Mouse (Mus musculus) gastrocnemius, adult 18-20 months (tissue): ENCODE data around the gene 2310022B05Rik. TPM values are rescaled to one million over a fixed set of nuclear protein-coding genes. Genes with fewer than 3 reads are reported as not detected.

Source experiments
- DNase-seq: peaks from one replicate; pipeline ENCODE4 v3.0.0; 2021; ENCODE audit warnings: low spot score
- total RNA-seq, 2 experiments: library from RNA; stranded (reverse); gene quantifications; 2 replicates each; pipeline ENCODE4 v1.2.3; 2021

The 2310022B05Rik gene
- total RNA-seq, 2 experiments from 2014 or later: 10.0 to 15.7 TPM

- DNase-seq: no peak
These were observed 54.8 kb downstream of the 2310022B05Rik start for GRCm38 (mm10) chr8:124608239-124608971.

GRCm38 (mm10) chr8:124604066-124604465 lies 59.1 kb downstream of the 2310022B05Rik start:
- DNase-seq: no peak

- DNase-seq: peak; percentile 34
These were observed 73.8 kb downstream of the 2310022B05Rik start for GRCm38 (mm10) chr8:124589393-124589792.

GRCm38 (mm10) chr8:124586556-124586955 lies 76.6 kb downstream of the 2310022B05Rik start:
- no peak for DNase-seq

Other genes starting within 250 kb of the 2310022B05Rik start
- gene Pgbd5, start 223.7 kb downstream of the 2310022B05Rik start, total RNA-seq: under 1 TPM; 0.07 to 0.40 TPM
- gene Cog2, start 142.6 kb downstream of the 2310022B05Rik start, total RNA-seq: 10 to 100 TPM; 18.2 to 20.3 TPM
- 10 to 100 TPM; 12.5 to 14.3 TPM for gene Agt, start 93.7 kb downstream of the 2310022B05Rik start, total RNA-seq
- not detected for gene Capn9, start 87.3 kb downstream of the 2310022B05Rik start, total RNA-seq
- gene Ttc13, start 58.6 kb upstream of the 2310022B05Rik start, total RNA-seq: 10 to 100 TPM; 17.1 to 20.6 TPM
- gene Arv1, start 58.8 kb upstream of the 2310022B05Rik start, total RNA-seq: 1 to 10 TPM; 2.6 to 3.1 TPM
- gene Fam89a, start 88.5 kb upstream of the 2310022B05Rik start, total RNA-seq: 1 to 10 TPM in 1 of 2 experiments, under 1 TPM in 1; 0.62 to 1.5 TPM
- gene Trim67, start 129.7 kb upstream of the 2310022B05Rik start, total RNA-seq: under 1 TPM; 0.05 to 0.21 TPM
- 100 to 1,000 TPM; 138 to 151 TPM for gene Gnpat, start 199.7 kb upstream of the 2310022B05Rik start, total RNA-seq
- 10 to 100 TPM; 32.1 to 33.6 TPM for gene 2810004N23Rik, start 199.8 kb upstream of the 2310022B05Rik start, total RNA-seq
- 1 to 10 TPM; 6.9 to 7.4 TPM for gene Exoc8, start 234.3 kb upstream of the 2310022B05Rik start, total RNA-seq
- 1 to 10 TPM; 5.5 to 5.9 TPM for gene Sprtn, start 234.5 kb upstream of the 2310022B05Rik start, total RNA-seq